Mouse (Mus musculus): ENCODE data around the gene 1700001O22Rik. TPM values are rescaled to one million over a fixed set of nuclear protein-coding genes. Genes with fewer than 3 reads are reported as not detected.
A peak's percentile ranks its signal among the peaks of the same experiment; 100 is the strongest.

1700001O22Rik gene
- polyA plus RNA-seq, 1 experiment from 2014 or later, result 1.6 TPM

DNA sequence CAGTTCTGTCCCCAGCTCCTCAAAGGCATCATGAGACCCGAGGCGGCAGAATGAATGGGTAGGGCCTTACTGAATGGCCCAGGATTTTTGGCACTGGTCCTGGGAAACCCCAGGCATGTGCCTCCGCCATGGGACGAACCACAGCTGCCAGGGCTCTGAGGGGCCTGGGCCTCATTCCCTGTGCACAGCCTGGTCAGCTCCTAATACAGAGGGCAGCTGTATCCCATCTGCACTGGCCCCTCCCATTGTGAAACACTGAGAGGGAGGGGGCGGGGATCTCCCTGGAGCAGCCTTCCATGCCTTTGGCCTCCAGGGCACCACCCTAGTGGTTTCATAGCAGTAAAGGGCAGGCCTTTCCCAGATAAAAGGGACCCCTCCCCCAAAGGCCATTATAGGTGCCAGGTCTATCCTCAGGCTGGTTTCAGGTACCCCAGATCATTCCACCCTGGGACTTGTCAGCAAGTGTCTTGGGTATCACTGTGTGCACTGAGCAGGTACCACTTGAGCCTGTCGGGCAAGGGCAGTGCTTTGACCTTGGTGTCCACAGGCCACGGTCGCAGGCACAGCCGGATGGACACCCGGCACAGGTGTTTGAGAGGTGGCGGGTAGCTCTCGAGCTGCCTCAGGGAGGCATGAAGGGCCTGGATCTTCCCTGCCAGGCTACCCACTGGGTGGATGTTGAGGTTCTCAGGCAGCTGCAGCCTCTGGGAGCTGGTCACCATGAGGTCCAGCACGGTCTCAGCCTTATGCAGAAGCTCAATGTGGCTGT lies 20.1 kb upstream of the 1700001O22Rik start:
- peaks cover 57% of the 10 kb centered on the region for H3K36me3 ChIP-seq (ENCODE audit: control insufficient read depth, insufficient read depth, low read length)
- ATAC-seq (replicated peaks; ENCODE audit: insufficient number of reproducible peaks, low FRiP score, low TSS enrichment), result no peak
- no peak overlapping the region for H3K27ac ChIP-seq (ENCODE audit: low read depth, low read length)
- H3K4me1 ChIP-seq (ENCODE audit: control insufficient read depth, insufficient read depth, low read length), result peaks cover 22% of the 10 kb centered on the region
- no peak overlapping the region for H3K4me2 ChIP-seq
- no peak overlapping the region for H3K4me3 ChIP-seq (ENCODE audit: low read depth, low read length)
- 74% methylated on average over 13 of the region's 13 CpGs for WGBS (ENCODE audit: insufficient replicate concordance)
- H3K27me3 ChIP-seq (ENCODE audit: control insufficient read depth, insufficient read depth, low read length), result no peaks in the 10 kb centered on the region
- H3K9ac ChIP-seq (ENCODE audit: low read depth, low read length), result 0 out of 2 replicates have a peak overlapping the region, but pooled peaks have one; percentile 8
- H3K9me3 ChIP-seq (replicated peaks; ENCODE audit: control insufficient read depth, low read length), result 0 out of 2 replicates have a peak, but pooled peaks cover 3% of the 10 kb centered on the region

DNA sequence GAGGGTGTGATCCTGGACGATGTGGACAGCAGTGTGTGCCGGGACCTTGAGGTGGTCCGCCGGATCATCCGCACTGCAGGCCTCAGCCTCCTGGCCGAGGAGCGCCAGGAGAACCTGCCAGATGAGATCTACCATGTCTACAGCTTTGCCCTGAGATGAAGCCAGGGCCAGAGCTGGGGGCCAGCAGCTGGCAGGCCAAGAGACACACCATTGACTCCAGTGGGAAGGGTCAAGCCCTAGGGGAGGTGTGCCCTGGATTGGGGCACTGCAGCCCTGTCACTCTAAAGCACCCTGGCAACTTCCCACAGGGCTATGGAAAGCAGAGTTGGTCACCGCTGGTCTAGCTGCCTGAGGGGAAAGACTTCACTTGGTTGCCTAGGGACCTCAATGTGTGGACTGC lies 19.0 kb upstream of the 1700001O22Rik start:
- H3K36me3 ChIP-seq (ENCODE audit: control insufficient read depth, insufficient read depth, low read length), result peaks cover 59% of the 10 kb centered on the region
- no peak overlapping the region for H3K9ac ChIP-seq (ENCODE audit: low read depth, low read length)
- 90% methylated on average over 8 of the region's 8 CpGs for WGBS (ENCODE audit: insufficient replicate concordance)
- H3K4me2 ChIP-seq, result no peak overlapping the region
- ATAC-seq (replicated peaks; ENCODE audit: insufficient number of reproducible peaks, low FRiP score, low TSS enrichment), result no peak
- H3K27me3 ChIP-seq (ENCODE audit: control insufficient read depth, insufficient read depth, low read length), result no peaks in the 10 kb centered on the region
- H3K4me1 ChIP-seq (ENCODE audit: control insufficient read depth, insufficient read depth, low read length), result peaks cover 19% of the 10 kb centered on the region
- H3K9me3 ChIP-seq (replicated peaks; ENCODE audit: control insufficient read depth, low read length), result 0 out of 2 replicates have a peak, but pooled peaks cover 3% of the 10 kb centered on the region
- H3K27ac ChIP-seq (ENCODE audit: low read depth, low read length), result no peak overlapping the region
- H3K4me3 ChIP-seq (ENCODE audit: low read depth, low read length), result no peak overlapping the region

DNA sequence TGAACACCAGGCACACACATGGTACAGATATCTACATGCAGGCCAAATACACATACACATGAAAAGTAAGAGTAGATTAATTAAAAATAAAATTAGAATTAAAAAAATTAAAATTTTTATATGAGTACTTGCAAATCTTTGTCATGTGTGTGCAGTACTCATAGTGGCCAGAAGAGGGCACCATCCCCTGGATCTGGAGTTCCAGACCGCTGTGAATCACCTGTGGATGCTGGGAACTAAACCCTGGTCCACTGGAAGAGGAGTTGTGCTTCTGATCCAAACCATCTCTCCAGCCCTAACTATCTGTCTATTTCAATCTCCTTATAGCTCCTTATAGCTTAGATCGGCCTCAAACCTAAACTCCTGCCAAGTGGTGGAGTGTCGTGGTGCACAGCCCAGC lies 17.6 kb upstream of the 1700001O22Rik start:
- WGBS (ENCODE audit: insufficient replicate concordance), result 93% methylated on average over 3 of the region's 3 CpGs
- H3K4me3 ChIP-seq (ENCODE audit: low read depth, low read length), result no peak overlapping the region
- H3K27ac ChIP-seq (ENCODE audit: low read depth, low read length), result no peak overlapping the region
- H3K9ac ChIP-seq (ENCODE audit: low read depth, low read length), result no peak overlapping the region
- 0 out of 2 replicates have a peak, but pooled peaks cover 3% of the 10 kb centered on the region for H3K9me3 ChIP-seq (replicated peaks; ENCODE audit: control insufficient read depth, low read length)
- H3K27me3 ChIP-seq (ENCODE audit: control insufficient read depth, insufficient read depth, low read length), result no peaks in the 10 kb centered on the region
- ATAC-seq (replicated peaks; ENCODE audit: insufficient number of reproducible peaks, low FRiP score, low TSS enrichment), result no peak
- H3K4me1 ChIP-seq (ENCODE audit: control insufficient read depth, insufficient read depth, low read length), result peaks cover 10% of the 10 kb centered on the region
- peaks cover 65% of the 10 kb centered on the region for H3K36me3 ChIP-seq (ENCODE audit: control insufficient read depth, insufficient read depth, low read length)
- H3K4me2 ChIP-seq, result no peak overlapping the region

DNA sequence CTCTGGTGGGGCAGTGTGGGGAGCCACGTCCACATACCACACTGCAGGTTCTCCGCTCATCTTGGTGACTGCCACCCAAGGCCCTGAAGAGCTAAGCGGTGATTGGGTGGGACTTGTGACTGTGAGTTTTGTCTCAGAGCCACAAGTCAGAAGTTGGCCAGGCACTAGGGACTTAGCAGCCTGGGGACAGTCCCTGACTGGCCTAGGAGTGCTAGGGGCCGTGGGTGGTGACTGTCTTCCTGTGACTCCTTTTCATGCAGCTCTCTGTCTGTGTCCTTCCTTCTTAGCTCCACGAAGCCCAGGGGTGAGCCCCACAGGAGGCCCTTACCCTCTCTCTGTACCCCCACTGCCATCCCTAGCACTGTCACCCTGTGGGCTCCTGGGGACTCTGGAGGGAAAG lies 16.4 kb upstream of the 1700001O22Rik start:
- ATAC-seq (replicated peaks; ENCODE audit: insufficient number of reproducible peaks, low FRiP score, low TSS enrichment), result no peak
- Histone ChIP-seq H3K9me3 (replicated peaks; ENCODE audit: control insufficient read depth, low read length) (0 out of 2 replicates have a peak, but pooled peaks cover 3% of the 10 kb centered on the region), H3K4me3 (ENCODE audit: low read depth, low read length) (no peak overlapping the region), H3K4me1 (ENCODE audit: control insufficient read depth, insufficient read depth, low read length) (peaks cover 10% of the 10 kb centered on the region), H3K27me3 (ENCODE audit: control insufficient read depth, insufficient read depth, low read length) (no peaks in the 10 kb centered on the region), H3K9ac (ENCODE audit: low read depth, low read length) (no peak overlapping the region), H3K4me2 (no peak overlapping the region), H3K27ac (ENCODE audit: low read depth, low read length) (no peak overlapping the region), H3K36me3 (ENCODE audit: control insufficient read depth, insufficient read depth, low read length) (peaks cover 63% of the 10 kb centered on the region)
- 84% methylated on average over 5 of the region's 5 CpGs for WGBS (ENCODE audit: insufficient replicate concordance)

DNA sequence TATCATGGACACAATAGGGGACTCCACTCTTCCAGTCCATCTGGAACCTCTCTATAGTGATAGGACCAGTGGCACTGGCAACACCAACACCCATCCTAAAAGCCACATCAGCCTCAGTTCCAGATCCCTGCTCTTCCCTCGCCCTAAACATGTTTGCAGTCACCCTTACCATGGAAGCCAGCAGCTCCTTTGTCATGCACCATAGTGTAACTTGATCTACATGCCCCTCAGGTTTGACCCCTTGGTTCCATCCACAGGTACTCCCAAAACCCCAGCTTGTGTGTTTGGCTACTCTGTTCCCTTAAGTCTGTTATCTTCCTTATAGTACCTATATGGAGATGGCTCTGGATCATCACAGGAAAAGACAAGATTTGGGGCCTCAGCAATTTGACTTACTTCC lies 12.9 kb upstream of the 1700001O22Rik start:
- Histone ChIP-seq H3K4me2 (no peak overlapping the region), H3K9me3 (replicated peaks; ENCODE audit: control insufficient read depth, low read length) (0 out of 2 replicates have a peak, but pooled peaks cover 3% of the 10 kb centered on the region), H3K36me3 (ENCODE audit: control insufficient read depth, insufficient read depth, low read length) (peaks cover 39% of the 10 kb centered on the region), H3K9ac (ENCODE audit: low read depth, low read length) (no peak overlapping the region), H3K4me1 (ENCODE audit: control insufficient read depth, insufficient read depth, low read length) (peaks cover 7% of the 10 kb centered on the region), H3K4me3 (ENCODE audit: low read depth, low read length) (no peak overlapping the region), H3K27me3 (ENCODE audit: control insufficient read depth, insufficient read depth, low read length) (no peaks in the 10 kb centered on the region), H3K27ac (ENCODE audit: low read depth, low read length) (no peak overlapping the region)
- ATAC-seq (replicated peaks; ENCODE audit: insufficient number of reproducible peaks, low FRiP score, low TSS enrichment), result no peak
- WGBS (ENCODE audit: insufficient replicate concordance), result 89% methylated on average over 1 of the region's 1 CpGs

DNA sequence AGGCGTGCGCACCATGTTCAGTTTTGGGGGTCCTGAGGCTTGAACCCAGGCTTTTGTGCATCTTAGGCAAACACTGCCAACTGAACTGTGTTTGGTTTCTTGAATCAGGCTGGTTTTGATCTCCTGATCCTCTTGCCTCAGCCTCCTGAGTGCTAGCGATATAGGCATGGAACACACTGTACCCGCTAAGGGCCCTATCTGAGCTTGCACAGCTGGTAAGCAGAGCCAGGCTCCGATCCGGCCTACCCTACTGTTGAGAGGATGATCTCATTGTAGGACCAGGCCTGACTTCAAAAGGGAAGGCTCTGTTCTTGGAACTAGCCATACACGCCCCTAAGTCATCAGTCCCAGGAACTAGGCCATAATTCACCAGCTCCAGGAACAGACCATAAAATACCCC lies 7.1 kb upstream of the 1700001O22Rik start:
- Histone ChIP-seq H3K36me3 (ENCODE audit: control insufficient read depth, insufficient read depth, low read length) (peaks cover 5% of the 10 kb centered on the region), H3K4me3 (ENCODE audit: low read depth, low read length) (no peak overlapping the region), H3K9me3 (replicated peaks; ENCODE audit: control insufficient read depth, low read length) (no peaks in the 10 kb centered on the region), H3K27ac (ENCODE audit: low read depth, low read length) (no peak overlapping the region), H3K27me3 (ENCODE audit: control insufficient read depth, insufficient read depth, low read length) (no peaks in the 10 kb centered on the region), H3K4me1 (ENCODE audit: control insufficient read depth, insufficient read depth, low read length) (peaks cover 11% of the 10 kb centered on the region; the same call in 1 of the 2 replicates), H3K9ac (ENCODE audit: low read depth, low read length) (no peak overlapping the region), H3K4me2 (no peak overlapping the region)
- no peak for ATAC-seq (replicated peaks; ENCODE audit: insufficient number of reproducible peaks, low FRiP score, low TSS enrichment)
- WGBS (ENCODE audit: insufficient replicate concordance), result 82% methylated on average over 7 of the region's 7 CpGs

DNA sequence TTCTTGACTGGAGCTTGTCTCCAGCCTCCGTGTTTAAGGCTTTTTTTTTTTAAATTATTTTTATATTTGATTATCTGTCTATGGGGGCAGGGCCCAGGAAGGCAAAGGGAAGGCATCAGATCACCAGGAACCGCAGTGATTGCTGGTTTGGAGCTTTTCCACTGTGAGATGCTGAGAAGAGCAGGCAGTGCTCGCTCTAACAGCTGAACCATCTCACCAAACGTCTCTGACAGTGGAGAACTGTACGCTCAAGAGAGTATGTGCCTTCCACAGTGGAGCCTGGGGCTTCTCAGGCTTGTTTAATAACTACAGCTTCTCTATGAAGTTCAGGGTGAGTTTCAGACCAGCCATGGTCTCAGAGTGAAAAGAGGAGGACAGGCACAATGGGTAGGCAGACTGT lies 6.0 kb upstream of the 1700001O22Rik start:
- WGBS (ENCODE audit: insufficient replicate concordance), result 81% methylated on average over 5 of the region's 5 CpGs
- peaks cover 11% of the 10 kb centered on the region; the same call in 1 of the 2 replicates for H3K4me1 ChIP-seq (ENCODE audit: control insufficient read depth, insufficient read depth, low read length)
- H3K27ac ChIP-seq (ENCODE audit: low read depth, low read length), result no peak overlapping the region
- no peaks in the 10 kb centered on the region for H3K9me3 ChIP-seq (replicated peaks; ENCODE audit: control insufficient read depth, low read length)
- no peak for ATAC-seq (replicated peaks; ENCODE audit: insufficient number of reproducible peaks, low FRiP score, low TSS enrichment)
- H3K9ac ChIP-seq (ENCODE audit: low read depth, low read length), result no peak overlapping the region
- H3K36me3 ChIP-seq (ENCODE audit: control insufficient read depth, insufficient read depth, low read length), result 0 out of 2 replicates have a peak, but pooled peaks cover 3% of the 10 kb centered on the region
- peak overlapping the region; percentile 2; the same call in 1 of the 2 replicates for H3K4me2 ChIP-seq
- no peaks in the 10 kb centered on the region for H3K27me3 ChIP-seq (ENCODE audit: control insufficient read depth, insufficient read depth, low read length)
- H3K4me3 ChIP-seq (ENCODE audit: low read depth, low read length), result no peak overlapping the region

DNA sequence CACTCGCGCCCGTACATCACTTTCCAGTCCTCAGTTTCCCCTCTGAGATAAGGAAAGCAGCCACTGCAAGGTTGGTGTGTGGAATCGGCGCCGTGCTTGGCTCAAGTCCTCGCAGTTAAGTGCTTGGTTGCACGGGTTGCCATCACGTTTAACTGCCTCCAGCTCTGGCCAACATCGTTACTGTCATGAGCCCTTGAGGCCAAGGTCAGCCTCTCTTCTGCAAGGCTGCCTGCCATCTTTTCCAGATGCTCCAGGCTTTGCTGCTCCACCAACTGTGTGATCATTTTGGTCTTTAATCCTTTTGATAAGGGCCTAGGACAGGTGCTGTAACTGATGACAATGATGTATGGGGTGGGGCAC lies 4.8 kb upstream of the 1700001O22Rik start:
- H3K36me3 ChIP-seq (ENCODE audit: control insufficient read depth, insufficient read depth, low read length), result 0 out of 2 replicates have a peak, but pooled peaks cover 3% of the 10 kb centered on the region
- H3K9ac ChIP-seq (ENCODE audit: low read depth, low read length), result peak overlapping the region; percentile 93
- peak overlapping the region; percentile 80 for H3K4me3 ChIP-seq (ENCODE audit: low read depth, low read length)
- H3K9me3 ChIP-seq (replicated peaks; ENCODE audit: control insufficient read depth, low read length), result no peaks in the 10 kb centered on the region
- ATAC-seq (replicated peaks; ENCODE audit: insufficient number of reproducible peaks, low FRiP score, low TSS enrichment), result no peak
- H3K4me1 ChIP-seq (ENCODE audit: control insufficient read depth, insufficient read depth, low read length), result peaks cover 11% of the 10 kb centered on the region; the same call in 1 of the 2 replicates
- peak overlapping the region; percentile 95 for H3K4me2 ChIP-seq
- peaks cover 3% of the 10 kb centered on the region for H3K27me3 ChIP-seq (ENCODE audit: control insufficient read depth, insufficient read depth, low read length)
- WGBS (ENCODE audit: insufficient replicate concordance), result 2% methylated on average over 10 of the region's 10 CpGs
- peak overlapping the region; percentile 86 for H3K27ac ChIP-seq (ENCODE audit: low read depth, low read length)

All from heart, embryonic 11.5 days (tissue).